Mouse (Mus musculus) hindbrain, embryonic 15.5 days (tissue): Measurements from ENCODE around the gene Parp3. TPM values are rescaled to one million over a fixed set of nuclear protein-coding genes. Genes with fewer than 3 reads are reported as not detected.

ENCODE experiments used
- ATAC-seq: fragments of 200-750 bp; cut with Nextera tagmentation; 2 replicates; pipeline ENCODE4 v1.8.0; 2017; ENCODE audit warnings: low read depth, moderate number of reproducible peaks, moderate TSS enrichment; ENCODE audit not compliant: low FRiP score
- H3K27ac ChIP-seq: fragments of 300-500 bp; sonication (generic); replicated peaks from 2 replicates; pipeline ENCODE4 v1.5.1; 2015; ENCODE audit warnings: mild to moderate bottlenecking, inconsistent platforms
- H3K27me3 ChIP-seq: fragments of 300-500 bp; sonication (generic); 2 replicates; pipeline ENCODE4 v1.6.1; 2015; ENCODE audit warnings: control low read depth, inconsistent platforms
- H3K36me3 ChIP-seq: fragments of 300-500 bp; sonication (generic); 2 replicates; pipeline ENCODE4 v1.6.1; 2015; ENCODE audit warnings: control low read depth, inconsistent platforms
- H3K4me1 ChIP-seq: fragments of 300-500 bp; sonication (generic); replicated peaks from 2 replicates; pipeline ENCODE4 v1.6.1; 2015; ENCODE audit warnings: control low read depth, inconsistent platforms
- H3K4me2 ChIP-seq: fragments of 300-500 bp; sonication (generic); 2 replicates; pipeline ENCODE4 v1.6.1; 2015; ENCODE audit warnings: moderate library complexity, mild to moderate bottlenecking, inconsistent platforms
- H3K4me3 ChIP-seq: fragments of 300-500 bp; sonication (generic); 2 replicates; pipeline ENCODE4 v1.5.1; 2015; ENCODE audit warnings: mild to moderate bottlenecking, inconsistent platforms
- H3K9ac ChIP-seq: fragments of 300-500 bp; sonication (generic); 2 replicates; pipeline ENCODE4 v1.6.1; 2015; ENCODE audit warnings: inconsistent platforms
- H3K9me3 ChIP-seq: fragments of 300-500 bp; sonication (generic); 2 replicates; pipeline ENCODE4 v1.6.1; 2016; ENCODE audit warnings: control low read depth, inconsistent platforms
- WGBS: fragments of 180-500 bp; shearing (Covaris S2); methylation state at CpG from one replicate; pipeline ENCODE4 v1.1.7; 2015; 5-methylcytosine and 5-hydroxymethylcytosine counted together
- polyA plus RNA-seq: library from polyadenylated mRNA; unstranded; fragments of >200 nt; fragmentation: Nextera tagmentation; extraction: Ambion mirVana; gene quantifications from 2 replicates; pipeline ENCODE4 v1.2.1, GENCODE M21; 2015

Parp3 gene
- polyA plus RNA-seq, 1 experiment from 2014 or later = 0.89 TPM

GRCm38 (mm10) chr9:106454071-106454761 lies 22.5 kb downstream of the Parp3 start:
- H3K36me3 ChIP-seq = no peaks in the 10 kb centered on the region
- peak overlapping the region; percentile 76 for H3K4me3 ChIP-seq
- no peaks in the 10 kb centered on the region for H3K9me3 ChIP-seq
- H3K27me3 ChIP-seq = no peaks in the 10 kb centered on the region
- 2% methylated on average over 20 of the region's 20 CpGs for WGBS
- H3K27ac ChIP-seq = peak overlapping the region; percentile 91
- H3K4me1 ChIP-seq = peaks cover 61% of the 10 kb centered on the region
- ATAC-seq = 0 out of 2 replicates have a peak, but pooled peaks have one; percentile 0
- peak overlapping the region; percentile 80 for H3K9ac ChIP-seq
- peak overlapping the region; percentile 91 for H3K4me2 ChIP-seq

- WGBS = 0% methylated on average over 37 of the region's 74 CpGs
- no peaks in the 10 kb centered on the region for H3K27me3 ChIP-seq
These were observed 23.3 kb downstream of the Parp3 start, which contains the start of gene Pcbp4 for GRCm38 (mm10) chr9:106453271-106454070. Gene Pcbp4, plus strand, starts transcription at chr9:106453291.

GRCm38 (mm10) chr9:106452821-106453220 lies 23.9 kb downstream of the Parp3 start:
- H3K9me3 ChIP-seq = no peaks in the 10 kb centered on the region
- peak overlapping the region; percentile 76 for H3K4me3 ChIP-seq
- ATAC-seq = peak; percentile 12
- H3K27ac ChIP-seq = peak overlapping the region; percentile 91
- no peaks in the 10 kb centered on the region for H3K36me3 ChIP-seq
- H3K27me3 ChIP-seq = no peaks in the 10 kb centered on the region
- peak overlapping the region; percentile 91 for H3K4me2 ChIP-seq
- 3% methylated on average over 7 of the region's 7 CpGs for WGBS
- peaks cover 61% of the 10 kb centered on the region for H3K4me1 ChIP-seq
- peak overlapping the region; percentile 80 for H3K9ac ChIP-seq

More at GRCm38 (mm10) chr9:106453271-106454070, 23.3 kb downstream of the Parp3 start, which contains the start of gene Pcbp4:
- ATAC-seq = peak; percentile 46
- Histone ChIP-seq H3K27ac (peak within 1 kb of the TSS; percentile 91), H3K9me3 (no peaks in the 10 kb centered on the region), H3K4me2 (peak within 1 kb of the TSS; percentile 91), H3K4me1 (peaks cover 61% of the 10 kb centered on the region), H3K9ac (peak within 1 kb of the TSS; percentile 80), H3K36me3 (no peaks in the 10 kb centered on the region), H3K4me3 (peak within 1 kb of the TSS; percentile 76)

- H3K4me3 ChIP-seq = peak overlapping the region; percentile 76; the same call in 1 of the 2 replicates
- H3K9ac ChIP-seq = peak overlapping the region; percentile 80; the same call in 1 of the 2 replicates
- H3K27me3 ChIP-seq = no peaks in the 10 kb centered on the region
- H3K36me3 ChIP-seq = no peaks in the 10 kb centered on the region
- H3K4me1 ChIP-seq = peaks cover 61% of the 10 kb centered on the region
- 22% methylated on average over 6 of the region's 6 CpGs for WGBS
- peak overlapping the region; percentile 91 for H3K27ac ChIP-seq
- ATAC-seq = no peak
- H3K4me2 ChIP-seq = peak overlapping the region; percentile 91
- no peaks in the 10 kb centered on the region for H3K9me3 ChIP-seq
These were observed 24.4 kb downstream of the Parp3 start for GRCm38 (mm10) chr9:106452351-106452750.

- Histone ChIP-seq H3K9ac (no peak overlapping the region), H3K27me3 (no peaks in the 10 kb centered on the region), H3K36me3 (no peaks in the 10 kb centered on the region), H3K27ac (no peak overlapping the region), H3K4me1 (peaks cover 58% of the 10 kb centered on the region), H3K4me3 (no peak overlapping the region), H3K4me2 (no peak overlapping the region), H3K9me3 (no peaks in the 10 kb centered on the region)
- ATAC-seq = no peak
- 61% methylated on average over 2 of the region's 2 CpGs for WGBS
These were observed 24.9 kb downstream of the Parp3 start for GRCm38 (mm10) chr9:106451899-106452298.

GRCm38 (mm10) chr9:106451298-106451697 lies 25.5 kb downstream of the Parp3 start:
- Histone ChIP-seq H3K27me3 (no peaks in the 10 kb centered on the region), H3K4me3 (no peak overlapping the region), H3K4me1 (peaks cover 57% of the 10 kb centered on the region), H3K9me3 (no peaks in the 10 kb centered on the region), H3K36me3 (no peaks in the 10 kb centered on the region), H3K27ac (no peak overlapping the region), H3K4me2 (no peak overlapping the region), H3K9ac (no peak overlapping the region)
- whole genome bisulfite sequencing = 70% methylated on average over 11 of the region's 11 CpGs
- no peak for ATAC-seq

- no peak overlapping the region for H3K9ac ChIP-seq
- H3K4me3 ChIP-seq = no peak overlapping the region
- H3K4me2 ChIP-seq = no peak overlapping the region
- WGBS = 32% methylated on average over 9 of the region's 9 CpGs
- H3K4me1 ChIP-seq = peaks cover 54% of the 10 kb centered on the region
- H3K27ac ChIP-seq = no peak overlapping the region
- no peaks in the 10 kb centered on the region for H3K9me3 ChIP-seq
- no peak for ATAC-seq
- no peaks in the 10 kb centered on the region for H3K27me3 ChIP-seq
- H3K36me3 ChIP-seq = no peaks in the 10 kb centered on the region
These were observed 26.1 kb downstream of the Parp3 start for GRCm38 (mm10) chr9:106450661-106451060.

- peaks cover 47% of the 10 kb centered on the region for H3K4me1 ChIP-seq
- no peaks in the 10 kb centered on the region for H3K27me3 ChIP-seq
- no peak overlapping the region for H3K4me2 ChIP-seq
- WGBS = 91% methylated on average over 8 of the region's 8 CpGs
- H3K4me3 ChIP-seq = no peak overlapping the region
- ATAC-seq = no peak
- H3K9me3 ChIP-seq = no peaks in the 10 kb centered on the region
- H3K9ac ChIP-seq = no peak overlapping the region
- no peak overlapping the region for H3K27ac ChIP-seq
- no peaks in the 10 kb centered on the region for H3K36me3 ChIP-seq
These were observed 26.8 kb downstream of the Parp3 start for GRCm38 (mm10) chr9:106449947-106450346.

- no peaks in the 10 kb centered on the region for H3K9me3 ChIP-seq
- H3K4me3 ChIP-seq = peak overlapping the region; percentile 46
- peak overlapping the region; percentile 80 for H3K27ac ChIP-seq
- under 1% methylated on average over 23 of the region's 23 CpGs for WGBS
- H3K27me3 ChIP-seq = no peaks in the 10 kb centered on the region
- H3K9ac ChIP-seq = peak overlapping the region; percentile 65
- ATAC-seq = peak; percentile 60
- peak overlapping the region; percentile 85 for H3K4me2 ChIP-seq
- no peaks in the 10 kb centered on the region for H3K36me3 ChIP-seq
- peaks cover 40% of the 10 kb centered on the region for H3K4me1 ChIP-seq
These were observed 28.2 kb downstream of the Parp3 start for GRCm38 (mm10) chr9:106448498-106449031.

- Histone ChIP-seq H3K4me1 (peaks cover 37% of the 10 kb centered on the region), H3K36me3 (no peaks in the 10 kb centered on the region), H3K27me3 (no peaks in the 10 kb centered on the region), H3K9me3 (no peaks in the 10 kb centered on the region), H3K27ac (peak overlapping the region; percentile 80), H3K4me3 (peak overlapping the region; percentile 58), H3K4me2 (peak overlapping the region; percentile 85), H3K9ac (peak overlapping the region; percentile 63; the same call in 1 of the 2 replicates)
- WGBS = 38% methylated on average over 9 of the region's 9 CpGs
- no peak for ATAC-seq
These were observed 28.8 kb downstream of the Parp3 start for GRCm38 (mm10) chr9:106447951-106448350.

GRCm38 (mm10) chr9:106447348-106447747 lies 29.4 kb downstream of the Parp3 start, which contains the start of the genes Abhd14b and Abhd14a:
Gene Abhd14b, plus strand, starts transcription at chr9:106447459.
Gene Abhd14a, minus strand, starts transcription at chr9:106447678.
- Histone ChIP-seq H3K9ac (peak within 1 kb of the TSS; percentile 65), H3K36me3 (no peaks in the 10 kb centered on the region), H3K27me3 (no peaks in the 10 kb centered on the region), H3K4me3 (peak within 1 kb of the TSS; percentile 58), H3K4me1 (peaks cover 31% of the 10 kb centered on the region), H3K9me3 (no peaks in the 10 kb centered on the region), H3K27ac (peak within 1 kb of the TSS; percentile 80), H3K4me2 (peak within 1 kb of the TSS; percentile 85)
- under 1% methylated on average over 24 of the region's 24 CpGs for WGBS
- ATAC-seq = peak; percentile 82
